Mouse (Mus musculus): ENCODE measurements around the gene Aup1. TPM values are rescaled to one million over a fixed set of nuclear protein-coding genes. Genes with fewer than 3 reads are reported as not detected.

The Aup1 gene
- polyA plus RNA-seq, 1 experiment: 582 TPM

DNA sequence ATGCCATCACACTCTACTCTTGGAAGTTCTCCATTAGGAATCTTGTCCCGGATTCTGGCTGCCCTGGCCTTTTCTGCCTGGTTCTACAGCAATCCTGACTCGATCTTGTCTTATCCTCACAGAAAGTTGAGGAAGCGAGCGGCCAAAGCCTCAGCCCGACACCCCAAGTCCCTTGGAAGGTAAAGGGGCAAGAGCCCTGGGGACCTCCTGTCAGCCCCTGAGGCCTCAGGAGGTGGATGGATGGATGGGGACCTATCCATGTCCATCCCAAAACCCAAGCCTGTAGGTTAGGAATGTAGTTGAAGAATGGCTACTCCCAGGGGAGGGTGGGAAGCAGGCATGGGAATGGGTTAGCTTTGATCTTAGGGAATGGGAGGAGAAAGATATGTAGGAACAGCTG is 10.3 kb upstream of the Aup1 start:
- peaks cover 5% of the 10 kb centered on the region; the same call in 1 of the 2 replicates for H3K4me1 ChIP-seq (ENCODE audit: control insufficient read depth, insufficient read depth, insufficient read length)
- no peaks in the 10 kb centered on the region for H3K36me3 ChIP-seq (ENCODE audit: control insufficient read depth, insufficient read depth, low read length)
- no peak overlapping the region; the same call in 1 of the 2 replicates for H3K27ac ChIP-seq (ENCODE audit: insufficient read depth, low read length)
- DNase-seq (ENCODE audit: low read depth in 1 of 2, low spot score in 2 of 2): no peak
- H3K4me3 ChIP-seq (ENCODE audit: extremely low read depth, insufficient read depth, insufficient read length): no peak overlapping the region
- H3K27me3 ChIP-seq (ENCODE audit: control insufficient read depth, insufficient read depth, low read length): no peaks in the 10 kb centered on the region
- no peak for TF ChIP-seq POLR2A (IDR thresholded peaks at IDR 0.05; ENCODE audit: low read depth, low read length)
- no peak for TF ChIP-seq CTCF (IDR thresholded peaks at IDR 0.05; ENCODE audit: extremely low read depth, insufficient read depth, insufficient read length, insufficient replicate concordance)
- 92% methylated on average over 5 of the region's 5 CpGs for whole genome bisulfite sequencing

DNA sequence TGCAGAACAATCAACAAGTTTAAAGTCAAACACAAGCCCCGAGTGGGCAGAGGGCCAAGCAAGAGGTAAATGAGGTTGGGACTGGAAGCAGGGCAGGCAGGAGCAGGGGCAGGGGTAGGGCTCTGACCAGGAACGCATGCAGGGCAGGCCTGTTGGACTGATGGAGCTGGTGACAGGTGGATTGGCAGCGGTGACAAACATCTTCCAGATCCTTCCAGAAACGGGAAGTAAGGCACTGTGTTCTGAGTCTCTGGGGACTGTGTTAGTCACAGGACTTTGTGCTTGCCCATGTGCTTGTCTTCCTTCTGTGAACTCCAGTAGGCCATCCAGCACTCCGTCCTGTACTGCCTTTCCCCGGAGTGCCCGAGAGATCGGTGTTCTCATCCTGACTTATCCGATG is 9.6 kb upstream of the Aup1 start:
- Histone ChIP-seq H3K27ac (ENCODE audit: insufficient read depth, low read length) (no peak overlapping the region), H3K4me3 (ENCODE audit: extremely low read depth, insufficient read depth, insufficient read length) (no peak overlapping the region), H3K27me3 (ENCODE audit: control insufficient read depth, insufficient read depth, low read length) (no peaks in the 10 kb centered on the region), H3K36me3 (ENCODE audit: control insufficient read depth, insufficient read depth, low read length) (no peaks in the 10 kb centered on the region), H3K4me1 (ENCODE audit: control insufficient read depth, insufficient read depth, insufficient read length) (peaks cover 5% of the 10 kb centered on the region; the same call in 1 of the 2 replicates)
- TF ChIP-seq CTCF (IDR thresholded peaks at IDR 0.05; ENCODE audit: extremely low read depth, insufficient read depth, insufficient read length, insufficient replicate concordance) (no peak), POLR2A (IDR thresholded peaks at IDR 0.05; ENCODE audit: low read depth, low read length) (no peak)
- DNase-seq (ENCODE audit: low read depth in 1 of 2, low spot score in 2 of 2): peak in 1 of 2 experiments; percentile 59
- WGBS: 49% methylated on average over 9 of the region's 9 CpGs

DNA sequence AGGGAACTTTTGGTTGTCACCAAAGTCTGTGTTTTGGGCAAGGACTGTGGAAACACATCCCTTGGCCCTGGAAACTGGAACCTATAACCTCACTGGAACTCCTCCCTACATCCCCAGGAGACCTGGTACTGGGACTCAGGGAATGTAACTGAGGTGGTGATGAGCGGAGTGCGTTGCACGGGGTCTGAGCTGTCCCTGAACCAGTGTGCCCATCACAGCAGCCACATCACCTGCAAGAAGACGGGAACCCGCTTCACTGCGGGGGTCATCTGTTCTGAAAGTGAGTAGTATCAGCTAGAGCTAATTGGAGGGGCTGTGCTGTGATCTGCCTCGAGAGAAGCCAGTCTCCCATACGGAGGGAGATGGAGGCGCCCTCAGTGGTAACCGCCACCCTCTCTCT is 5.0 kb upstream of the Aup1 start:
- no peak overlapping the region for H3K4me3 ChIP-seq (ENCODE audit: extremely low read depth, insufficient read depth, insufficient read length)
- no peak overlapping the region for H3K27ac ChIP-seq (ENCODE audit: insufficient read depth, low read length)
- H3K27me3 ChIP-seq (ENCODE audit: control insufficient read depth, insufficient read depth, low read length): no peaks in the 10 kb centered on the region
- no peak for DNase-seq (ENCODE audit: low read depth in 1 of 2, low spot score in 2 of 2)
- WGBS: 85% methylated on average over 10 of the region's 10 CpGs
- peaks cover 4% of the 10 kb centered on the region for H3K36me3 ChIP-seq (ENCODE audit: control insufficient read depth, insufficient read depth, low read length)
- no peak for TF ChIP-seq CTCF (IDR thresholded peaks at IDR 0.05; ENCODE audit: extremely low read depth, insufficient read depth, insufficient read length, insufficient replicate concordance)
- peaks cover 8% of the 10 kb centered on the region; the same call in 1 of the 2 replicates for H3K4me1 ChIP-seq (ENCODE audit: control insufficient read depth, insufficient read depth, insufficient read length)

DNA sequence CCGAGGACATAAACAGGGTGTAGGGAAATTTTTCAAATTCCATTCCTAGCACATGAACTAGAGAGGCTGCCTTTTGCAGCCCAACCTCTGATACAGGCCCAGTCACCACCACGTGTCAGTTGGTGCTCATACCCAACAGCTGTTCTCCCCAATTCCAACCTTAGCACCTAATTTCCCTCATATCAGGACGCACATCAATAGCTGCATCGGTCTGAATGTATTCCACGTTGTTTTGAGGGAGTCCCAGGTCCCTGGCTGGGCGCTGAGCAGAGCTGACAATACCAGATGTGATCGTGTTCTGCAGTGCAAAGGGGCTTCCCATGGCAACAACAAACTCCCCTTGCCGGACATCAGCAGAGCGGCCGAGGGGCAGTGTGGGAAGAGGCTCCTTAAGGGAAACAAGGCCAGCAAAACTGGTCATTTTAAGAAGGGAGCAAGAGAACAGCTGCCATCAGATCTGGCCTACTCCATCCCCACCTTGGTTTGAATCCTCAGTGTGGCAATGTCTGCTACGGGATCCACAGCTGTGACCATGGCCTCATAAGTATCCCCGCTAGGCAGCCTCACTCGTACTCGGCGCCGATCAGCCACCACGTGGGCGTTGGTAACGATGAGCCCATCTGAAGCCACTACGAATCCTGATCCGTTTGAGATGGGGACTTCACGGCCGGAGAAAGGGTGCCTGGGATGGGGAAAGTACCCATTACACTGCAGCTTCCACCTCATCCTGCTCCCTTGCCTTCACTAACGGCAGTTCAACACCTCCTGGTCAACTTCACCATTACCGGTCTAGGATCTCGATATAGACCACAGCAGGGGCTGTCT is 973 bp upstream of the Aup1 start:
- Histone ChIP-seq H3K27me3 (ENCODE audit: control insufficient read depth, insufficient read depth, low read length) (no peaks in the 10 kb centered on the region), H3K4me3 (ENCODE audit: extremely low read depth, insufficient read depth, insufficient read length) (peak overlapping the region; percentile 93), H3K27ac (ENCODE audit: insufficient read depth, low read length) (peak overlapping the region; percentile 73), H3K36me3 (ENCODE audit: control insufficient read depth, insufficient read depth, low read length) (peaks cover 15% of the 10 kb centered on the region), H3K4me1 (ENCODE audit: control insufficient read depth, insufficient read depth, insufficient read length) (peaks cover 7% of the 10 kb centered on the region; the same call in 1 of the 2 replicates)
- no peak for TF ChIP-seq CTCF (IDR thresholded peaks at IDR 0.05; ENCODE audit: extremely low read depth, insufficient read depth, insufficient read length, insufficient replicate concordance)
- no peak for TF ChIP-seq POLR2A (IDR thresholded peaks at IDR 0.05; ENCODE audit: low read depth, low read length)
- DNase-seq (ENCODE audit: low read depth in 1 of 2, low spot score in 2 of 2): no peak
- 7% methylated on average over 26 of the region's 26 CpGs for WGBS

DNA sequence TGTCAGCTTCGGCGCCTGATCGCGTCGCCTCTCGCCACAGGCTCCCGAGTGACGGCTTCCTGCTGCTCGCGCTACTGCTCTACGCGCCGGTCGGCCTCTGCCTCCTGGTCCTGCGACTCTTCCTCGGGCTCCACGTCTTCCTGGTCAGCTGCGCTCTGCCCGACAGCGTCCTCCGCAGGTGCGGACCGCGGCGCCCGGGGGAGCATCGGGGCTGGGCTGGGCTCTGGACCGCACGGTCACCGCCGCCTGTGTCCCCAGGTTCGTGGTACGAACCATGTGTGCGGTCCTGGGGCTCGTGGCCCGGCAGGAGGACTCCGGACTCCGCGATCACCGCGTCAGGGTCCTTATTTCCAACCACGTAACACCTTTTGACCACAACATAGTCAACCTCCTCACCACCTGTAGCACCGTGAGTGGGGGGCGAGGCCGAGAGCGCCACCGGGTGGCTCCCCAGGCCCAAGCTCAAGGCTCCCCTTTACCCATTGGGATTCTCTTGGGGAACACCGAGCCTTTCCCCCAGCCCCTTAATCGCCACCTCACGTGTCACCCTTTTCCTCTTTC is 630 bp downstream of the Aup1 start, which contains the start of gene Htra2:
Htra2 (minus strand) TSS at position 403 of the 561 bp plus-strand sequence.
- H3K4me1 ChIP-seq (ENCODE audit: control insufficient read depth, insufficient read depth, insufficient read length): peaks cover 7% of the 10 kb centered on the region; the same call in 1 of the 2 replicates
- peak within 1 kb of the TSS; percentile 93 for H3K4me3 ChIP-seq (ENCODE audit: extremely low read depth, insufficient read depth, insufficient read length)
- DNase-seq (ENCODE audit: low read depth in 1 of 2, low spot score in 2 of 2): peak in 1 of 2 experiments; percentile 51
- 0 out of 2 replicates have a peak, but pooled peaks have one; percentile 42 for TF ChIP-seq CTCF (IDR thresholded peaks at IDR 0.05; ENCODE audit: extremely low read depth, insufficient read depth, insufficient read length, insufficient replicate concordance)
- TF ChIP-seq POLR2A (IDR thresholded peaks at IDR 0.05; ENCODE audit: low read depth, low read length): no peak
- peaks cover 15% of the 10 kb centered on the region for H3K36me3 ChIP-seq (ENCODE audit: control insufficient read depth, insufficient read depth, low read length)
- H3K27ac ChIP-seq (ENCODE audit: insufficient read depth, low read length): peak within 1 kb of the TSS; percentile 90
- under 1% methylated on average over 46 of the region's 50 CpGs for WGBS
- H3K27me3 ChIP-seq (ENCODE audit: control insufficient read depth, insufficient read depth, low read length): no peaks in the 10 kb centered on the region

GRCm38 (mm10) chr6:83057790-83058189 is 3.5 kb downstream of the Aup1 start, which contains the start of gene Dqx1:
Gene Dqx1 (plus strand): TSS chr6:83057844.
- H3K4me3 ChIP-seq (ENCODE audit: extremely low read depth, insufficient read depth, insufficient read length): no peak within 1 kb of the TSS
- DNase-seq (ENCODE audit: low read depth in 1 of 2, low spot score in 2 of 2): no peak
- peaks cover 11% of the 10 kb centered on the region for H3K36me3 ChIP-seq (ENCODE audit: control insufficient read depth, insufficient read depth, low read length)
- H3K4me1 ChIP-seq (ENCODE audit: control insufficient read depth, insufficient read depth, insufficient read length): peaks cover 7% of the 10 kb centered on the region; the same call in 1 of the 2 replicates
- TF ChIP-seq POLR2A (IDR thresholded peaks at IDR 0.05; ENCODE audit: low read depth, low read length) (no peak), CTCF (IDR thresholded peaks at IDR 0.05; ENCODE audit: extremely low read depth, insufficient read depth, insufficient read length, insufficient replicate concordance) (no peak)
- H3K27me3 ChIP-seq (ENCODE audit: control insufficient read depth, insufficient read depth, low read length): no peaks in the 10 kb centered on the region
- 94% methylated on average over 3 of the region's 3 CpGs for WGBS
- no peak within 1 kb of the TSS for H3K27ac ChIP-seq (ENCODE audit: insufficient read depth, low read length)
